Mouse (Mus musculus) CH12.LX (cell line): ENCODE measurements around the gene Usp36. TPM values are rescaled to one million over a fixed set of nuclear protein-coding genes. Genes with fewer than 3 reads are reported as not detected.

Source experiments
- DNase-seq: peaks from one replicate; pipeline ENCODE4 v3.0.0-alpha.2; 2013; ENCODE audit errors: extremely low read depth
- H3K27ac ChIP-seq: 2 replicates; pipeline ENCODE4 v1.5.1; 2012; ENCODE audit warnings: low read depth, mild to moderate bottlenecking, control low read depth, moderate library complexity; ENCODE audit not compliant: insufficient read depth
- H3K27me3 ChIP-seq: replicated peaks from 2 replicates; pipeline ENCODE3; 2012; ENCODE audit warnings: inconsistent platforms
- H3K36me3 ChIP-seq, 2 experiments: replicated peaks in 1 of 2; 2 replicates each; pipeline versions ENCODE3 to v1.6.1; 2012; ENCODE audit warnings: inconsistent platforms in 1 of 2, low read length in 1 of 2, mild to moderate bottlenecking in 1 of 2, mixed read lengths in 1 of 2, moderate library complexity in 1 of 2; ENCODE audit not compliant: control insufficient read depth in 1 of 2, insufficient read depth in 1 of 2
- H3K4me1 ChIP-seq, 2 experiments: 2 replicates each; pipeline ENCODE4 v1.6.1; 2012; ENCODE audit warnings: inconsistent platforms in 1 of 2, moderate library complexity in 1 of 2; ENCODE audit not compliant: insufficient read depth in 2 of 2, control insufficient read depth in 1 of 2
- H3K4me2 ChIP-seq: 2 replicates; pipeline ENCODE4 v1.6.1; 2012; ENCODE audit warnings: low read depth, mild to moderate bottlenecking, control low read depth; ENCODE audit not compliant: poor library complexity, insufficient read depth, severe bottlenecking
- H3K4me3 ChIP-seq, 3 experiments: fragments of 150-350 bp in 1 of 3; sonication (generic) in 1 of 3; replicated peaks in 1 of 3; 2 replicates each; pipeline versions ENCODE3 to v1.5.1; 2011 to 2012; ENCODE audit warnings: low read depth in 2 of 3, low read length in 2 of 3, mild to moderate bottlenecking in 2 of 3, moderate library complexity in 2 of 3, control low read depth in 1 of 3, improper control_type of control experiment in 1 of 3, inconsistent platforms in 1 of 3, mixed read lengths in 1 of 3; ENCODE audit not compliant: poor library complexity in 1 of 3
- H3K79me2 ChIP-seq: replicated peaks from 2 replicates; pipeline ENCODE4 v1.6.1; 2012; ENCODE audit warnings: mild to moderate bottlenecking, moderate library complexity; ENCODE audit not compliant: control insufficient read depth, poor library complexity, insufficient read depth, severe bottlenecking; ENCODE audit errors: extremely low read depth
- H3K9ac ChIP-seq: 2 replicates; pipeline ENCODE4 v1.6.1; 2012; ENCODE audit warnings: low read depth, mild to moderate bottlenecking, control low read depth, moderate library complexity; ENCODE audit not compliant: insufficient read depth
- H3K9me3 ChIP-seq: replicated peaks from 2 replicates; pipeline ENCODE3; 2012; ENCODE audit warnings: low read length, inconsistent platforms, mixed read lengths
- CHD2 ChIP-seq: IDR thresholded peaks from 2 replicates; pipeline ENCODE4 v1.6.1; 2011; ENCODE audit warnings: low read length, improper control_type of control experiment
- CTCF ChIP-seq, 2 experiments: IDR thresholded peaks in 1 of 2; conservative IDR thresholded peaks in 1 of 2; 2 replicates each; pipeline ENCODE4 v1.5.1; 2011 to 2012; ENCODE audit warnings: low read depth in 2 of 2, low read length in 2 of 2, improper control_type of control experiment in 1 of 2, inconsistent platforms in 1 of 2, mild to moderate bottlenecking in 1 of 2, moderate library complexity in 1 of 2
- E2F4 ChIP-seq: IDR thresholded peaks from 2 replicates; pipeline ENCODE4 v1.6.1; 2011; ENCODE audit warnings: low read depth, low read length, improper control_type of control experiment; ENCODE audit not compliant: insufficient replicate concordance
- GABPA ChIP-seq: IDR thresholded peaks from 2 replicates; pipeline ENCODE4 v1.6.1; 2012; ENCODE audit warnings: low read depth, low read length, improper control_type of control experiment, inconsistent platforms; ENCODE audit not compliant: insufficient replicate concordance
- IRF4 ChIP-seq: IDR thresholded peaks from 2 replicates; pipeline ENCODE4 v1.6.1; 2014; ENCODE audit warnings: low read depth, mild to moderate bottlenecking, inconsistent platforms, low read length, improper control_type of control experiment
- JUND ChIP-seq: conservative IDR thresholded peaks from 2 replicates; pipeline ENCODE4 v1.6.1; 2011; ENCODE audit warnings: low read depth, low read length, improper control_type of control experiment
- MAX ChIP-seq: IDR thresholded peaks from 2 replicates; pipeline ENCODE4 v1.6.1; 2011; ENCODE audit warnings: low read length, improper control_type of control experiment
- MEF2A ChIP-seq: IDR thresholded peaks from 2 replicates; pipeline ENCODE4 v1.6.1; 2014; ENCODE audit warnings: low read depth, mild to moderate bottlenecking, inconsistent platforms, low read length, improper control_type of control experiment, borderline replicate concordance
- MXI1 ChIP-seq: IDR thresholded peaks from 2 replicates; pipeline ENCODE4 v1.6.1; 2011; ENCODE audit warnings: mild to moderate bottlenecking, low read depth, low read length, improper control_type of control experiment
- MYC ChIP-seq: IDR thresholded peaks from 2 replicates; pipeline ENCODE4 v1.6.1; 2011; ENCODE audit warnings: low read depth, mild to moderate bottlenecking, improper control_type of control experiment, low read length
- NELFE ChIP-seq: IDR thresholded peaks from 2 replicates; pipeline ENCODE4 v1.6.1; 2011; ENCODE audit warnings: low read depth, low read length, improper control_type of control experiment
- POLR2A ChIP-seq: IDR thresholded peaks from 2 replicates; pipeline ENCODE4 v1.6.1; 2011; ENCODE audit warnings: low read depth, mild to moderate bottlenecking, improper control_type of control experiment, low read length
- POLR2AphosphoS2 ChIP-seq: IDR thresholded peaks from 2 replicates; pipeline ENCODE4 v1.6.1; 2011; ENCODE audit warnings: low read depth, low read length, improper control_type of control experiment
- RAD21 ChIP-seq: IDR thresholded peaks from 2 replicates; pipeline ENCODE4 v1.6.1; 2011; ENCODE audit warnings: low read depth, mild to moderate bottlenecking, low read length, improper control_type of control experiment, moderate library complexity
- SMC3 ChIP-seq: IDR thresholded peaks from 2 replicates; pipeline ENCODE4 v1.6.1; 2011; ENCODE audit warnings: low read depth, low read length, improper control_type of control experiment
- USF2 ChIP-seq: conservative IDR thresholded peaks from 2 replicates; pipeline ENCODE4 v1.6.1; 2011; ENCODE audit warnings: low read depth, low read length, improper control_type of control experiment
- ZC3H11A ChIP-seq: IDR thresholded peaks from 2 replicates; pipeline ENCODE4 v1.6.1; 2012; ENCODE audit warnings: low read depth, mild to moderate bottlenecking, inconsistent platforms, low read length, improper control_type of control experiment
- ZKSCAN1 ChIP-seq: IDR thresholded peaks from 2 replicates; pipeline ENCODE4 v1.6.1; 2012; ENCODE audit warnings: low read depth, inconsistent platforms, low read length, improper control_type of control experiment, borderline replicate concordance
- ZNF384 ChIP-seq: IDR thresholded peaks from 2 replicates; pipeline ENCODE4 v1.6.1; 2012; ENCODE audit warnings: low read depth, low read length, improper control_type of control experiment, inconsistent platforms
- dilution Hi-C: fragments of 300-500 bp; cut with MboI; formaldehyde crosslinking; loops from 2 replicates; pipeline ENCODE4 v1.14.3; 2020; ENCODE audit warnings: low sequenced_read_pairs; ENCODE audit not compliant: extremely low pct_unique_long_range_greater_than_20kb, extremely low pct_ligation_motif_present
- in situ Hi-C: fragments of 300-500 bp; cut with MboI; formaldehyde crosslinking; loops from 3 replicates; pipeline ENCODE4 v1.14.3; 2019; ENCODE audit warnings: low sequenced_read_pairs, low pct_ligation_motif_present, low pct_unique_long_range_greater_than_20kb, mixed read lengths
- polyA plus RNA-seq: library from polyadenylated mRNA; unstranded; fragments of >175 nt; gene quantifications from 2 replicates; pipeline ENCODE4 v1.2.1, GENCODE M21; 2012; ENCODE audit warnings: low read depth; ENCODE audit not compliant: insufficient read length
- total RNA-seq, 2 experiments: library from RNA; depleted of rRNA; stranded (reverse); fragments of 300-350 nt in 1 of 2; fragments of >200 nt in 1 of 2; gene quantifications; 2 replicates each; pipeline ENCODE4 v1.2.3; 2012 to 2014

The Usp36 gene
- total and polyA plus RNA-seq, 3 experiments: 10.7 to 42.6 (median 19.5) TPM

- in situ Hi-C loops: no loop called here
- Histone ChIP-seq H3K27me3 (peaks cover 64% of the 10 kb centered on the region), H3K79me2 (no peaks in the 10 kb centered on the region), H3K4me1 (no peaks in the 10 kb centered on the region), H3K9ac (no peak overlapping the region), H3K4me2 (no peak overlapping the region), H3K4me3 (no peak overlapping the region), H3K36me3 (no peaks in the 10 kb centered on the region), H3K9me3 (no peaks in the 10 kb centered on the region), H3K27ac (no peak overlapping the region)
- dilution Hi-C loops: no loop called here
- TF ChIP-seq SMC3: no peak
- TF ChIP-seq MEF2A: no peak
- TF ChIP-seq MAX: no peak
- TF ChIP-seq CHD2: no peak
- TF ChIP-seq ZNF384: no peak
- TF ChIP-seq POLR2A: no peak
- TF ChIP-seq E2F4: no peak
- no peak for TF ChIP-seq JUND
- no peak for TF ChIP-seq ZKSCAN1
- TF ChIP-seq NELFE: no peak
- TF ChIP-seq GABPA: no peak
- TF ChIP-seq MXI1: no peak
- no peak for TF ChIP-seq POLR2AphosphoS2
- DNase-seq: no peak
Measured at GRCm38 (mm10) chr11:118321500-118321899, 31.5 kb upstream of the Usp36 start.

- peak; percentile 70 for DNase-seq
Measured at GRCm38 (mm10) chr11:118318678-118319077, 28.6 kb upstream of the Usp36 start.

More at GRCm38 (mm10) chr11:118318678-118319077, 28.6 kb upstream of the Usp36 start:
- H3K9me3 ChIP-seq: no peaks in the 10 kb centered on the region
- H3K27me3 ChIP-seq: peaks cover 40% of the 10 kb centered on the region
- H3K27ac ChIP-seq: no peak overlapping the region
- no peaks in the 10 kb centered on the region for H3K4me1 ChIP-seq
- dilution Hi-C loops (no loop called here), in situ Hi-C loops (no loop called here)
- no peak overlapping the region for H3K4me3 ChIP-seq
- no peak overlapping the region for H3K4me2 ChIP-seq
- TF ChIP-seq MYC (peak; percentile 91), JUND (no peak), NELFE (0 out of 2 replicates have a peak, but pooled peaks have one; percentile 16), ZC3H11A (peak; percentile 56), CTCF (conservative IDR thresholded peaks at IDR 0.05 in 1 of 2, IDR thresholded peaks at IDR 0.05 in 1 of 2; ENCODE audit: low read depth in 2 of 2, low read length in 2 of 2) (peak; percentile 72 to 93), IRF4 (peak; percentile 22; the same call in 1 of the 2 replicates), E2F4 (no peak), RAD21 (peak; percentile 86), USF2 (no peak), SMC3 (peak; percentile 92), MAX (peak; percentile 67)
- H3K79me2 ChIP-seq: no peaks in the 10 kb centered on the region
- H3K9ac ChIP-seq: no peak overlapping the region
- H3K36me3 ChIP-seq: no peaks in the 10 kb centered on the region
